Mouse (Mus musculus) ZHBTc4 (cell line): ENCODE measurements around the gene Myl10.
A peak's percentile ranks its signal among the peaks of the same experiment; 100 is the strongest.

Experiments used
- DNase-seq: peaks from one replicate; pipeline ENCODE4 v3.0.0-alpha.2; 2011; ENCODE audit warnings: low read depth, low spot score

Myl10 gene

DNA sequence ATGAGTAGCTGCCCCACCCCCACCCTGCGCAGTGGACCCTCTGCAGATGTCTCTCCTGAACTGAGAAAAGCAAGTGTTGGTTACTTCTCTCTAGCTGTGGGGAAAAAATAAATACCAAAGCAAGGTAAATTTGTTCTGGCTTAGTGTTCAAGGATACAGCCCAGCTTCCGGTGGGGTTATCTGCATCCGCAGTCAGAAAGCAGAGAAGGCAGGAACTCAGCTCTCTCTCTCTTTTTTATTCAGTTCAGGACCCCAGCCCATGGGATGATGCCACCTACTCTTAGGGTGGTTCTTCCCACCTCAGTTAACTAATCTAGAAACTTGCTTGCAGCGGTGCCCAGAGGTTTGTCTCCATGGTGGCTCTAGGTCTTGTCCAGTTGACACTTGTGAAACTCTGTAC, at the start of gene Myl10:
Gene Myl10, plus strand, starts transcription at position 363 of the 400 bp plus-strand sequence.
- no peak for DNase-seq

DNA sequence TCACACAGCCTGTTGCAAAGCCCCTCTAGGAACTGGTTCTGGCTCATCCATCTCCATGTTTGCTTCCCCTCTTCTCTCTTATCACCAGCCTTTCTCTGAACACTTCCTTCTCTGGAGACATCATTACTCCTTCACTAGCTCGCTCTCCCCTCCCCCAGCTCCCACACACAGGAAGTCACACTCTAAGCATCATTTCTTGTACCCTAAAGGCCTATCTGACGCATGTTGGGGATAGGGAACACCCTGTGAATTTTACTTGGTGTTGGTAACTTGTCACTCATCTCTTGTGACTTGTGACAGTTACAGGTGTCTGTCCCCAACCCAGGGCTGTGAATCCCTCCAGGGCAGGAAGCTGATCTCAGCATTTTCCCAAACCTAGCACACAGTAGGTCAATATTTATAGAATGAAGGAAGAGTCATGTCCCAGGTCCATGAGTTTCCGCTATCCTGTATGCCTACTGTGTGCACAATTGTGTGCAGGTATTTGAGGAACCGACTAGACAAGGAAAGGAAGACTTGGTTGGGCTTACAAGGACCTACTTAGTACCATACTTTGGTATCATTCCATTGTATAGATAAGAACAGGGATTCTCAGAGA, 46.1 kb upstream of the Myl10 start:
- no peak for DNase-seq

DNA sequence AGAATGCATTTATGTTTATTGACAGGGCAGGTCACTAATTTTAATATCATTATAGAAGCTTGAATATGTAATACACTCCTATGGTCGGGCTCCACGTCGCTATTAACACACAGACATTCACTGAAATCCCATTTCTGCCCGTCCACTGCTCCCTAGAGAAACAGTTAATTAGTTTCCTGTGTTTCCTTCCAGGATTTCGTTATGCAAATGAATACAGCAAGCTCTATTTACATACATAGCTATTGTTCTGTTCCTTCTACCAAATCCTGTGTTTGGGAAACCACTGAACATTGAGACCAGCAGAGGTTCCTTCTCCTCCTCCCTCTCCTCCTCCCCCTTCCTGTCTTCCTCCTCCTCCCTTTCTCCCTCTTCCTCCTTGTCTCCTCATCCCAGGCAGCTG, 43.9 kb upstream of the Myl10 start:
- DNase-seq = no peak

DNA sequence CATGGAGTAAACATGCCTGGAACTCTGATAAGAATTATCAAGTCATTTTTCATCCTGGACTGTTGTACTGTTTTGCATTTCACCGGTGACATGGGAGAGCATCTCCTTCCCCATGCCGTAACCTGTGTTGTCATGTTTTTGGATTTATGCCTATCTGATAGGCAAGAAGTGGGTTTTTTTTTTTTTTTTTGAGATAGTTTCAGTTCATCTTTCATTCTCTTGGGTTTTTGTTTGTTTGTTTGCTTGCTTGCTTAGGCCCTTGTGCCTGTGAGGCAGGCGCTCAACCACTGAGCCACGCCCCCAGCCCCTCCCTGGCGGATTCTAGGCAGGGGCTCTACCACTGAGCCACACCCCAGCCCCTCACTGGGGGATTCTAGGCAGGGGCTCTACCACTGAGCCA, 43.3 kb upstream of the Myl10 start:
- DNase-seq = no peak

DNA sequence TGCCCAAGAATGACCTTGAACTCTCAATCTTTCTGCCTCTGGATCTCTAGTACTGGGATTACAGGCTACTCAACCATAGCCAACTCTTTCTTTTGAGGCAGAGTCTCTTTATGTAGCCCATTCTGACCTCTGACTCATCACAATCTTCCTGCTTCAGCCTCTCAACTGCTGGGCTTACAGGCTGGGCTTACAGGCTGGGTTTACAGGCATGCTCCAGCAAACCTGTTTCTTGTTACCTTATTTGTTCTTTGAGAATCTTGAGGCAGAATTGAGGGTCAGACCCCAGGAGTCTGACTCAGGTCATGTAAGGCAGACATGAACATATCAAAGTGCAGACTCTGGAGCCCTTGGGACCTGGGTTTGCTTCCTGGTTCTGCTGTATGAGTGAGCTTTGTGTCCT, 38.5 kb upstream of the Myl10 start:
- DNase-seq = no peak

DNA sequence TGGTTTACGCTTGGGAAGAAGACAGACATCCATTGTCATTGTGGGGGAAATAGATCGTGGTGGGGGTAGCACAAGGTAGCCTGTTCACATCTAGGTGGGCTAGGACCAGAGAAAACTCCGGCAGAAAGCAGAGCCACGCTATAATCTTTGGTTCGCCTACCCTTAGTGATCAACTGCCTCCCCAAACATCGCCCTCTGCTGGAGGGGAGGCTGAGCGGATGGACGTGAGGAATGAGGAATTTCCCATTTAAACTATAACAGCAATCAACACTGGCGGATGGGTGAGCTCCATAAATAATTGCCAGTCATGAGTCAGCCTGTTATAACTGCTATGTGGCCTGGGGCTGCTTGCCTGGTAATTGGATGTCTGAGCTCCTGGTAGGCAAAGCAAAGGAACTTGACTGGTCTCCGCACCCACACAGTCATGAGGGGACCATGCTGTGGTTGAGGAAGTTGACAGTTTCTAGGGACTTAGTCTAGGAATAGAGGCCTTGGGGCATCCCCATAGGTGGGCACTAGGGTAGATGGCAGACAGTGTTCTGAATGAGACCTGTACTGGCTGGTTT, 36.0 kb upstream of the Myl10 start:
- peak; percentile 54 for DNase-seq

DNA sequence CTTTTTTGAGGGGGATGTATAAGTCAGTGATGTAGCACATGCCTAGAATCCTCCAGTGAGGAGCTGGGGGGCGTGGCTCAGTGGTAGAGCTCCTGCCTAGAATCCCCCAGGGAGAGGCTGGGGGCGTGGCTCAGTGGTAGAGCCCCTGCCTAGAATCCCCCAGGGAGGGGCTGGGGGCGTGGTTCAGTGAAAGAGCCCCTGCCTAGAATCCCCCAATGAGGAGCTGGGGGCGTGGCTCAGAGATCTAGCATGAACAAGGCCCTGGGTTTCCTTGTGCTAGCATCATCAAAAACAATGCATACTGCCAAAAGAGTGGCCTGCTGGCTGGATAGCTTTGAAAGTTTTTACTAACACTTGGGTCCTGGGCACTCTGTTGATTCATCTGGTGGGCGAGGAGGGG, 32.2 kb upstream of the Myl10 start:
- DNase-seq = peak; percentile 73

DNA sequence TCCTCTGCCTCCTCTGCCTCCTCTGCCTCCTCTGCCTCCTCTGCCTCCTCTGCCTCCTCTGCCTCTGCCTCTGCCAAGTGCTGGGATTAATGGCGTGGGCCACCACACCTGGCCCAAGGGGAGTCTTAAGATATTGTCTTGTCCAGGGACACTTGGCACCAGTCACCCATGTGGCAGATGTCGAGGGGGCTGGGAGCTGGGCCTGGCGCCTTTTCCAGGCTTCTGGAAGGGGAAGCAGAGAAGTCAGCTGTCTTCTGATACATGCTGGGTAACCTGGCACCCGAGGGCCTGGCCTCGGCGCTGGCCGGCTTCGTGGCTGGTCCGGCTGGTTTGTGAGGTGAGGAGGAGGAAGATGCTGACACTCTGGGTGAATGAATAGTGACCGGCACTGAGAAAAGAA, 30.7 kb upstream of the Myl10 start:
- DNase-seq = no peak

DNA sequence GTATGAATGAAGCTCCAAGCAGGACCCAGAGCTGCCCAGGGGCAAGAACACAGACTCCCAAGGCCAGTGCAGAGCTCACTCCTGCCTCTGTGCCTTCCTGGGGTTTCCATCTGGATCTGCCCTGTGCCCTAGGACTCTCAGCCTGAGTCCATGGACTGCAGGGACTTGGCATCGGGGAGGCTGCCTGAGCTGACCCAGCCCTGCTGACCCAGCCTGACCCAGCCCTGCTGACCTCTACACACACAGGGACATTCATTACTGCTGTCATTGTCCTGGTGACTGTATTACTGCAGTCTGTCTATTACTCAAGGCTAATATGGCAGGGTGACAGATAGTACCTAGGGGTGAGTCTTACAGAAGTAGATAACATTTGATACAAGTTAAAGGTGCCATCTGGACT, 30.1 kb upstream of the Myl10 start:
- DNase-seq = no peak

DNA sequence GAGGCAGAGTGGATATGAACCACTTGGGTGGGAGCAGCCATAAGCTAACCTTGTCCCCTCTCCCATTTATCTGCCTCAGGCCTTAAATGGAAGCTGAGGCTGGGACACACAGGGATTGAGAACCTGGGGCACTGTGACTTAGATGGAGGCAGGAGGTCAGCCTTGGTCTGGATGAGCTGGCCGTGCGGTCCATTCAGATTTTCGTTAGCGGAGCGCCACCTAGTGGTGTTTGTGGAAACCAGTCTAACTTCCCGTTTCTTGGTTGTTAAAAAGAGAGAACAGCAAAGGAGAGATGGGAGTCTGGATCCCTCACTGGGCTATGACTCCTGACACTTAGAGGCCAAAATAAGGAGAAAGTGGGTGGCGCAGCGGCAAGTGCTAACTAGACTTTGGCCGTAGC, 28.4 kb upstream of the Myl10 start:
- DNase-seq = peak; percentile 72

DNA sequence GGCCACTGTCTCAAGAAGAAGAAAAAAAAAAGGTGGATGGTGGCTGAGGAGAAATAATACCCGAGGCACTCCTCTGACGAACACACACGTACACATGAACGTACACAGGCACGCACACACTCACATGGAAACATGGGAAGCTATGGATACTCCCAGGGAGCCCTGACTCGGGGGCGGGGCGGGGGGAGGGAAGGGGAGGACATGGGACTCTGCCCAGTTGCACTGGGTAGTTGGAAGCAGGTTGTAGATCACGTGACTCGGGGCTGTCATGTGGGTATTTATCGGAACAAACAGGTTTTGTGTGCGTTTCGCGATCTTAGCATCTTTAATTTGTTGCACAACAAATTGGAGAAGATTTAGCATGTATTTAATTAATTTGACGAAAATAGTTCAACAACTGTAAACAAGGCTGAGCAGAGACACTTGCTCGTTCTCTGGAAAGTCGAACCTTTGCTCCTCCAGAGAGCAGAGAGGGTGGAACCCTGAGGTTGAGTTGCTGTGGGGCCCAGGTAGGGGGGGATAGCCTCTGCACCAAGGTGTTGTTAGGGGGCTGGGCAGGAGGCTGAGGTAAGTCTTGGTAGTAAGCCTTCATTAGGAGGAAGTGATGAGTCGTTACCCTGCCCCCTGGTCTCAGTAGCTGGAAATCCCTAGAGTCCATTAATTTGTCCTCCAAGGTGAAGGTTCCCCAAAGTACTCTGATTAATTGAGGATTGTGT, 16.5 kb upstream of the Myl10 start:
- DNase-seq = no peak

DNA sequence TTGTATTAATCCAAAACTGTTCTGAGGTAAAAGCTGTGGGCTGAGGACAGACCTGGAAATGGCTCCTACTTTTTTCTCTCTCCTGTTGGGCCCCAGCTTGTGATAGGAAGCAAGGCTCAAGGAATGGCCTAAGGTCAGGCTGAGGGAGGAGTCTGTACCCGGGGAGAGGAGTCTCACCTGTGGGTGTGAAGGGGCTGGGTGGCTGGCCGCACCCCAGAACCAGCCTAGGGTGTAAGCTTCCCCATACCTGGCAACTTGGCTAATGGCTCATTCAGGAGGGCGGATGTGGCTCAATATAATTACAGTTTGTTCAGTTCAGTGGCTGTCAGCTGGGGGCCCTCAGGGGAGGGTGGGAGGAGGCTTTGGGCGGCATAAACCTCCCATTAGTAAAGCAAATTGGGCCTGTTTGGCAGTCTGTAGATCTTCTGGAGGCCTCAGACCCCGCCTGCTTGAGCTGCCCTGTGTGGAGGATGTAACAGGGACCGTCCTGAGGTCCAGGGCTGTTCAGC, 14.1 kb upstream of the Myl10 start:
- DNase-seq = peak; percentile 23

DNA sequence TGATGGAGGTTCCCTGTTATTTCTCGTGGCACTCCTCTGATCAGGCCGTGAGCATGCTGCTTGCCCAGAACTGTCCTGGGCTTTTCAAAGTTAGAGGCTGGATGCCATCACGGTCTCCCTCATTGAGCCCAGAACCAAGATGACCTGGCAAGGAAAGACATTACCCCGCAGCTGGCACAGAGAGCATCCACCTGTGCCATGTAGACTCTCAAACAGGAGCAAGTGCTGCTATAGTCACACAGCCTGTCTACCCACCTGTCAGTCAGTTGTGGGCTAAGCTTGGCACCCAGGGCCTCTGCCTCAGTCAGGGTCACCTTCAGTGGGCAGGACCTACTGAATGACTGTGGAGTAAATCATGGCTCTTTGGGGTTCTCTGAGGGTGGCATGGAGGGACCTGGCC, 6.6 kb upstream of the Myl10 start:
- DNase-seq = no peak

DNA sequence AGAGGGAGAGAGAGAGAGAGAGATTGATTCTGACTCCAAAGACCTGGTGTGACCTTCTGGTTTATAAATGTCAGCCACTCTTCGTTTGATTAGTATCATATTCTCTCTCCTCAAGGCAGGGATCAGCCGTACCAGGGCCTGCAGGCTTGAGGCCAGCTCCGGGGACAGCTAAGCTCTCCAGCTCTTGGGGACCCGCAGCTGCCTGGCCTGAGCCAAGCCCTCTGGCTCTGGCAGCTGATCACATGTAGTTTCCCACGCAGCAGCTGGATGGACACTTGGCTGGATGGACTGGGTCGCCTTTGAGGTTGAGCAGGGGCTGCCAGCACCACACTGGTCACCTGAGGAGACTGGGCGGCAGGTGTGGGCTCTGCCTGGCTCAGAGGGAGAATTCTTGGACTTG, 5.4 kb upstream of the Myl10 start:
- DNase-seq = no peak

DNA sequence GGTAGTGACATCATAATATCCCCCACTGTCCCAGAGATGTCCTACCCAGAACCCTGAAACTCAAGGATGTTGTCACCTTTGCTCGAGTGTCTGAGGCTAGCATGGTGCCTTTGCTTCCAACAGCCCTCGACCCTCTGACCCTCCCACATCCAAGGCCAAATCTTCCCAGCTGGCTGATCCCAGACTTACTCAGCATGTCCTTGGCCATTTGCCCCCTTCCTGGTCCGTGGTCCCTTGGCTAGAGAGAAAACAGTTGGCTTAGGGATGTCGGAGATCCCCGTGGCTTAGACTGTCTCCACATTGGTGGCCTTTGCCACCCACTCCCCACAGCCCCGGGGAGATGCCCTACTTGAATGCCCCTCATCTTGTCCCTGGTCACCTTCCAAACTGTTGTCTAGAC, 4.1 kb upstream of the Myl10 start:
- no peak for DNase-seq

DNA sequence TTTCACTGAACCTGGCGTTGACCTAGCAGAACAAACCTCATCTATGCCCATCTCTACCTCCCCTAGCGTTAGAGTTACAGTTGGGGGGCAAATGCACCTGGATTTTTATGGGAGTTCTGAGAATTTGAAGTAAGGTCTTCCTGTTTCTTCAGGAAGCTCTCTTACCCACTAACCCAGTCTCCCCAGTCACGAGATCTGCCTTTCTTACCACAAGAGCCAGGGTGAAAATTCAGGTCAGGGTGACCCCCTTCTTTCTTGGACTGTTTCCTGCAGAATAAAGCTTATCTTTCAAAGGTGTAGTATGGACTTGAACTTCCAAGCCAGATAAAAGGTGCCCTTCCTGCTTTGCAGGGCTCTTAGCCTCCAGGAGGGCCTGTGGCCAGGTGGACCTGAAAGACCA, 1.8 kb upstream of the Myl10 start:
- DNase-seq = no peak

DNA sequence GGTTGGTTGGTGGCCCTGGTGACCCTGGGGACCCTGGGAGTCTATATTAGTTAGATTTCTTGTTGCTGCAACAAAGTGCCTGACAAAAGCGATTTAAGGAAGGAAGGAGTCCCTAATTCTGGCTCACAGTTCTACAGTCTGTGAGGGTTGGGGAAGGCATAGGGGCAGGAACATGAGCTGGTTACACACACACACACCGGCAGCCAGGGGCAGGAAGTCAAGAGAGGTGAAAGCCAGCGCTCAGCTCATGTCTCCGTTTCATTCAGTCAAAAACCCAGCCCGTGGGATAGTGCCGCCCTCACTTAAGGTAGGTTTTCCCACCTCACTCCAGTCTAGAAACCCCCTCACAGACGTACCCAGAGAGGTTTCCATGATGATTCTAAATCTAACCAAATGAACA, 472 bp downstream of the Myl10 start:
- no peak for DNase-seq

DNA sequence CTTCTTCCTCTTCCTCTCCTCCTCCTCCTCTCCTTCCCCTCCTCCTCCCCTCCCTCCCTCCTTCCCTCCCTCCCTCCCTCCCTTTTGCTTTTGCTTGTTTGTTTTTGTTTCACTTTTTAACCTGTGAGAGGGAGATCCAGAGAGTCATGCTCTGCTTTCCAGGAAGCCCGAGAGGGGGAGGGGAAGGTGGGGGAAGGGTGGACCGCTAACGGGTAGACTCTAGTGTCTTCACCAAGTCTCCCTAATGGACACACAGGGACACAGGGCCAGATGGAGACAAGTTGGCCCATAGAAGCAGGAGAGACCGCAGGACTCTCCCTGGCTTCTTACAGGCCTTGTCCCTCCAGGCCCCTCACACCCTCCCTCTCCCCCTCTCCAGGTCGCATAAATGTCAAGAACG, 2.0 kb downstream of the Myl10 start:
- no peak for DNase-seq

DNA sequence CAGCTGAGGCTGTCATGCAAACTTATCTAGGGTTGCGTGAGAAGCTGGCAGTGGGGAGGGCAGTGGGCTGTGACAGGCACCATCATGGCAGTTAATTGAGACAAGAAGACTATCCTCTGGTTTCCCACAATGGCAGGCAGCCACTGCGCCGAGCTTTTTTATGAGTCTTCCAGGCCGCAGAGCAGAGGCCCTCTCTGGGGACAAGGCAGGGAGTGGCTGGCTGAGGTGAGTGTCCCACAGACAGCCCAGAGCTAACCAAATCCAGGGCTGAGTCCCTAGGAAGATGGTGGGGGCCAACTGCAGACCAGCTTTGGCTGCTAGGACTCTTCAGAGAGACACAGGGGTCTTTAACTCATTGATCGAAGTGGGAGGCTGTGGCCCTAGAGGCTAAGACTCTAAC, 3.6 kb downstream of the Myl10 start:
- no peak for DNase-seq

DNA sequence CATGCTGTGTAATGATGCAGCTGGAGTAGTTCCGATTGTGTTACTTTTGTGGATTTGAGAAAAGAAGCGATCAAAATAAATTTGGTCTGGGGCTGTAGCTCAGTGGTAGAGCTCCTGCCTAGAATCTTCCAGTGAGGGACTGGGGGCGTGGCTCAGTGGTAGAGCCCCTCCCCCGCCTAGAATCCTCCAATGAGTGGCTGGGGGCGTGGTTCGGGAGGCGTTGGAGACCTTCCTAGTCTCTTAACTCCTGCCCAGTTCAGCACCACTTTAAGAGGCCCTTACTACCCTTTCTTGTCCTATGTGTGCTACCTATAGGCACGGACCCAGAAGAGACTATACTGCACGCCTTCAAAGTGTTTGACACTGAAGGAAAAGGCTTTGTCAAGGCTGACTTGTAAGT, 4.7 kb downstream of the Myl10 start:
- DNase-seq = peak; percentile 79

DNA sequence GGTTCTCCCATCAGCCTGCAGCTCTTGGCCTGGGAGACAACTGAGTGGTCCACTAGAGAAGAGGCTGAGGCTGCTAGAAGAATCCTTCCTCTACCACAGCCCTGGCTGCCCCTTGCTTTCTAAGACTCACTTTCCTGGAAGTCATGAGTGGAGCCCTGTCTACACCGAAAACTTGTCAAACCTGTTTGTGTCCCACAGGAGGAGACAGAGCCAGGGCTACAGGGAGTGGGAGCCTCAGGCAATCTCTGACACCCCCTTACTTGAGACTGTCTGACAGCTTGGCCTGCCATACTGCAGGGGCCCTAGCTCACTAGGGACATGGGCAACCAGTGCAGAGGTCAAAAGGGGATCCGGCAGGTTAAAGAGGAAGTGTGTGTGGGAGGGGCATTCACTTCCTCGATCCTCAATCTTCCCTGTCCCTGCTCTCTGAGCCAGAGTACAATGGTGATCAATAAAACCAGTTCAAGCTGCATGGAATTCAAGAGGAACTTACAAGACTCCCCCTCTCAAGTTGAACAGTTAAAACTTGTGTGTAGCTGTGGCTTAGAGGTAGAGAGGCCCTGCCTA, 9.3 kb downstream of the Myl10 start:
- peak; percentile 61 for DNase-seq

DNA sequence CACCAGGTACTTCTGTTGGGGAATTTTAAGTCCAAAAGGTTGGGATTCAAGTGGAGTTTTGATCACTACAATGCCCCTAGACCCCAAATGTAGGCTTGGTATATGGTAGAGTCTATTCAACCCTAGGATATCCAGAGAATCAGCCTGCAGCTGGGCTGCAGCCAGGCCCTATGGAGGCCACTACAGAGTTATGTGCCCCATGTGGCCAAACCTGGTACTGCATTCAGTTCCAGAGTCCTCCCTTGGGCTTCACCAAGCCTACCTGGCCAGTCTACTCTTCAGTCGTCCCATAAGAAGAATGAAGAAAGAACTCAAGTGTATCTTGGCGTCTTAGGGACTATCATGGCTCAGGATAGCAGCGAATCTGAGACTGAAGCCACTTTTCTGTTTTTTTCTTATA, 10.8 kb downstream of the Myl10 start:
- DNase-seq = peak; percentile 75

DNA sequence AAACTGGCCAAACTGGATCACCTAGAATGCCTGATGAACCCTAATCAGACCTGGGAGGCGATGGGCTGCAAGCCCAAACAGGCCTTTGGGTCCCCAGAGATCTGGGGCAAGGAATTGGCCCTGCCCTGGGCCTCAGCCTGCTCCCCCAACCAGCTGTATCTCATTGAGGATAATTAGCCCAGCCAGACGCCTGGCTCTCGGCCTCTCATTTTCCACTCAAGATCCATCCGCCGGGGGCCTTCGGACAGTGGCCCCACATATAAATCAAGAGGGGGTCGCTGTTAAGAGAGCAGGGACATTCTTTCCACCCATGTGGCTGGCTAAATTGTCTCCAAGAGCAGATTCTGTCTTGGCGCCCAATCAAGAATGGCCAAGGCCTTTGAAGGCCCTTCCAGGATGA, 11.2 kb downstream of the Myl10 start:
- no peak for DNase-seq
